Mouse (Mus musculus) cerebellum, adult 2 months (tissue): ENCODE data around the gene Parpbp.

Experiments
- CTCF ChIP-seq: fragments of 200-500 bp; IDR thresholded peaks from 2 replicates; pipeline ENCODE4 v1.5.1; 2011; ENCODE audit warnings: low read depth, mild to moderate bottlenecking, control low read depth, low read length, moderate library complexity, borderline replicate concordance; ENCODE audit not compliant: insufficient read depth
- POLR2A ChIP-seq: fragments of 200-500 bp; IDR thresholded peaks from 2 replicates; pipeline ENCODE4 v1.6.1; 2011; ENCODE audit warnings: low read length, control low read depth, borderline replicate concordance; ENCODE audit not compliant: insufficient read depth

- TF ChIP-seq CTCF (no peak), POLR2A (no peak)
These were observed 554 bp downstream of the Parpbp start for GRCm38 (mm10) chr10:88146187-88146586.
